Mouse (Mus musculus): ENCODE measurements around the gene Uvrag. TPM values are rescaled to one million over a fixed set of nuclear protein-coding genes. Genes with fewer than 3 reads are reported as not detected.
"Not testable (repeated sequence)": the region's sequence is repeated elsewhere in the genome, so short reads cannot be mapped to it uniquely, and the experiment has no call there.

The Uvrag gene
- polyA plus RNA-seq, 1 experiment from 2014 or later: 14.5 TPM

GRCm38 (mm10) chr7:99077234-99077633 lies 63.7 kb downstream of the Uvrag start:
- Histone ChIP-seq H3K4me3 (ENCODE audit: low read depth, low read length) (no peak overlapping the region), H3K9me3 (ENCODE audit: control insufficient read depth, low read length) (no peaks in the 10 kb centered on the region), H3K27ac (ENCODE audit: low read depth, low read length) (no peak overlapping the region), H3K4me2 (no peak overlapping the region), H3K27me3 (replicated peaks; ENCODE audit: control insufficient read depth, insufficient read depth, low read length) (no peaks in the 10 kb centered on the region), H3K4me1 (replicated peaks; ENCODE audit: control insufficient read depth, insufficient read depth, low read length) (peaks cover 5% of the 10 kb centered on the region), H3K36me3 (ENCODE audit: control insufficient read depth, insufficient read depth, low read length) (no peaks in the 10 kb centered on the region), H3K9ac (ENCODE audit: low read depth, low read length) (no peak overlapping the region)
- no peak for ATAC-seq (replicated peaks; ENCODE audit: low FRiP score)
- WGBS: 60% methylated on average over 8 of the region's 8 CpGs
- no peak for DNase-seq (ENCODE audit: low spot score)

- H3K4me2 ChIP-seq: no peak overlapping the region
- no peak overlapping the region for H3K27ac ChIP-seq (ENCODE audit: low read depth, low read length)
- DNase-seq (ENCODE audit: low spot score): no peak
- 88% methylated on average over 5 of the region's 5 CpGs for WGBS
- H3K36me3 ChIP-seq (ENCODE audit: control insufficient read depth, insufficient read depth, low read length): no peaks in the 10 kb centered on the region
- H3K4me3 ChIP-seq (ENCODE audit: low read depth, low read length): no peak overlapping the region
- no peak for ATAC-seq (replicated peaks; ENCODE audit: low FRiP score)
- no peak overlapping the region for H3K9ac ChIP-seq (ENCODE audit: low read depth, low read length)
- peaks cover 8% of the 10 kb centered on the region for H3K4me1 ChIP-seq (replicated peaks; ENCODE audit: control insufficient read depth, insufficient read depth, low read length)
- no peaks in the 10 kb centered on the region for H3K27me3 ChIP-seq (replicated peaks; ENCODE audit: control insufficient read depth, insufficient read depth, low read length)
- H3K9me3 ChIP-seq (ENCODE audit: control insufficient read depth, low read length): no peaks in the 10 kb centered on the region
Measured at GRCm38 (mm10) chr7:99075101-99075500, 65.8 kb downstream of the Uvrag start.

- WGBS: 58% methylated on average over 7 of the region's 7 CpGs
- Histone ChIP-seq H3K9me3 (ENCODE audit: control insufficient read depth, low read length) (no peaks in the 10 kb centered on the region), H3K4me2 (no peak overlapping the region), H3K4me3 (ENCODE audit: low read depth, low read length) (no peak overlapping the region), H3K27me3 (replicated peaks; ENCODE audit: control insufficient read depth, insufficient read depth, low read length) (no peaks in the 10 kb centered on the region), H3K36me3 (ENCODE audit: control insufficient read depth, insufficient read depth, low read length) (peaks cover 2% of the 10 kb centered on the region; the same call in 1 of the 2 replicates), H3K27ac (ENCODE audit: low read depth, low read length) (no peak overlapping the region), H3K4me1 (replicated peaks; ENCODE audit: control insufficient read depth, insufficient read depth, low read length) (peaks cover 8% of the 10 kb centered on the region), H3K9ac (ENCODE audit: low read depth, low read length) (no peak overlapping the region)
- no peak for ATAC-seq (replicated peaks; ENCODE audit: low FRiP score)
- DNase-seq (ENCODE audit: low spot score): no peak
Measured at GRCm38 (mm10) chr7:99073734-99074372, 67.1 kb downstream of the Uvrag start.

GRCm38 (mm10) chr7:99067710-99068109 lies 73.2 kb downstream of the Uvrag start:
- Histone ChIP-seq H3K9ac (ENCODE audit: low read depth, low read length) (no peak overlapping the region), H3K4me1 (replicated peaks; ENCODE audit: control insufficient read depth, insufficient read depth, low read length) (peaks cover 6% of the 10 kb centered on the region), H3K4me2 (no peak overlapping the region), H3K4me3 (ENCODE audit: low read depth, low read length) (no peak overlapping the region), H3K36me3 (ENCODE audit: control insufficient read depth, insufficient read depth, low read length) (peaks cover 5% of the 10 kb centered on the region; the same call in 1 of the 2 replicates), H3K27me3 (replicated peaks; ENCODE audit: control insufficient read depth, insufficient read depth, low read length) (no peaks in the 10 kb centered on the region), H3K27ac (ENCODE audit: low read depth, low read length) (no peak overlapping the region), H3K9me3 (ENCODE audit: control insufficient read depth, low read length) (no peaks in the 10 kb centered on the region)
- no peak for DNase-seq (ENCODE audit: low spot score)
- 88% methylated on average over 7 of the region's 7 CpGs for WGBS
- ATAC-seq (replicated peaks; ENCODE audit: low FRiP score): no peak

GRCm38 (mm10) chr7:99065920-99066319 lies 75.0 kb downstream of the Uvrag start:
- Histone ChIP-seq H3K9ac (ENCODE audit: low read depth, low read length) (no peak overlapping the region), H3K4me3 (ENCODE audit: low read depth, low read length) (no peak overlapping the region), H3K4me2 (no peak overlapping the region), H3K27ac (ENCODE audit: low read depth, low read length) (no peak overlapping the region; the same call in 1 of the 2 replicates), H3K9me3 (ENCODE audit: control insufficient read depth, low read length) (no peaks in the 10 kb centered on the region), H3K36me3 (ENCODE audit: control insufficient read depth, insufficient read depth, low read length) (peaks cover 5% of the 10 kb centered on the region; the same call in 1 of the 2 replicates), H3K4me1 (replicated peaks; ENCODE audit: control insufficient read depth, insufficient read depth, low read length) (peaks cover 3% of the 10 kb centered on the region; the same call in 1 of the 2 replicates), H3K27me3 (replicated peaks; ENCODE audit: control insufficient read depth, insufficient read depth, low read length) (no peaks in the 10 kb centered on the region)
- DNase-seq (ENCODE audit: low spot score) (no peak), ATAC-seq (replicated peaks; ENCODE audit: low FRiP score) (no peak)
- 35% methylated on average over 2 of the region's 2 CpGs for WGBS

GRCm38 (mm10) chr7:99065391-99065831 lies 75.5 kb downstream of the Uvrag start:
- no peak overlapping the region for H3K4me3 ChIP-seq (ENCODE audit: low read depth, low read length)
- no peak overlapping the region; the same call in 1 of the 2 replicates for H3K4me2 ChIP-seq
- peaks cover 3% of the 10 kb centered on the region; the same call in 1 of the 2 replicates for H3K4me1 ChIP-seq (replicated peaks; ENCODE audit: control insufficient read depth, insufficient read depth, low read length)
- H3K27me3 ChIP-seq (replicated peaks; ENCODE audit: control insufficient read depth, insufficient read depth, low read length): no peaks in the 10 kb centered on the region
- DNase-seq (ENCODE audit: low spot score): no peak
- 44% methylated on average over 11 of the region's 11 CpGs for WGBS
- no peak for ATAC-seq (replicated peaks; ENCODE audit: low FRiP score)
- H3K9me3 ChIP-seq (ENCODE audit: control insufficient read depth, low read length): no peaks in the 10 kb centered on the region
- H3K9ac ChIP-seq (ENCODE audit: low read depth, low read length): no peak overlapping the region
- H3K27ac ChIP-seq (ENCODE audit: low read depth, low read length): no peak overlapping the region; the same call in 1 of the 2 replicates
- H3K36me3 ChIP-seq (ENCODE audit: control insufficient read depth, insufficient read depth, low read length): peaks cover 5% of the 10 kb centered on the region; the same call in 1 of the 2 replicates

GRCm38 (mm10) chr7:99064795-99065194 lies 76.1 kb downstream of the Uvrag start:
- H3K4me1 ChIP-seq (replicated peaks; ENCODE audit: control insufficient read depth, insufficient read depth, low read length): peaks cover 3% of the 10 kb centered on the region; the same call in 1 of the 2 replicates
- H3K27me3 ChIP-seq (replicated peaks; ENCODE audit: control insufficient read depth, insufficient read depth, low read length): no peaks in the 10 kb centered on the region
- no peak for DNase-seq (ENCODE audit: low spot score)
- H3K27ac ChIP-seq (ENCODE audit: low read depth, low read length): no peak overlapping the region
- ATAC-seq (replicated peaks; ENCODE audit: low FRiP score): no peak
- no peak overlapping the region for H3K4me3 ChIP-seq (ENCODE audit: low read depth, low read length)
- no peaks in the 10 kb centered on the region for H3K9me3 ChIP-seq (ENCODE audit: control insufficient read depth, low read length)
- 78% methylated on average over 3 of the region's 3 CpGs for WGBS
- H3K4me2 ChIP-seq: no peak overlapping the region
- no peak overlapping the region for H3K9ac ChIP-seq (ENCODE audit: low read depth, low read length)
- peaks cover 5% of the 10 kb centered on the region; the same call in 1 of the 2 replicates for H3K36me3 ChIP-seq (ENCODE audit: control insufficient read depth, insufficient read depth, low read length)

GRCm38 (mm10) chr7:99062263-99062662 lies 78.7 kb downstream of the Uvrag start:
- H3K4me2 ChIP-seq; H3K4me1 ChIP-seq (replicated peaks; ENCODE audit: control insufficient read depth, insufficient read depth, low read length); H3K27ac ChIP-seq (ENCODE audit: low read depth, low read length); DNase-seq (ENCODE audit: low spot score); H3K9me3 ChIP-seq (ENCODE audit: control insufficient read depth, low read length); H3K27me3 ChIP-seq (replicated peaks; ENCODE audit: control insufficient read depth, insufficient read depth, low read length); H3K9ac ChIP-seq (ENCODE audit: low read depth, low read length); ATAC-seq (replicated peaks; ENCODE audit: low FRiP score); H3K36me3 ChIP-seq (ENCODE audit: control insufficient read depth, insufficient read depth, low read length); H3K4me3 ChIP-seq (ENCODE audit: low read depth, low read length): not testable (repeated sequence)
- 81% methylated on average over 3 of the region's 3 CpGs for WGBS
